Mouse (Mus musculus) common myeloid progenitor, adult 5-6 weeks (primary cell): Measurements from ENCODE around the gene Taar7a. TPM values are rescaled to one million over a fixed set of nuclear protein-coding genes. Genes with fewer than 3 reads are reported as not detected.

Experiments
- ATAC-seq: replicated peaks from 2 replicates; pipeline ENCODE4 v1.8.0; 2016; ENCODE audit warnings: low read depth, mild to moderate bottlenecking, moderate TSS enrichment, inconsistent platforms; ENCODE audit not compliant: poor library complexity, severe bottlenecking
- total RNA-seq: library from RNA; stranded (forward); fragments of 200-1000, 187-1606 nt; gene quantifications from 2 replicates; pipeline ENCODE4 v1.2.3, GENCODE M21; 2017

Gene Taar7a
- total RNA-seq, 1 experiment from 2014 or later, result not detected

GRCm38 (mm10) chr10:23949508-23950005 is 43.7 kb downstream of the Taar7a start, which contains the start of gene Taar3:
TSS of gene Taar3 (plus strand) at chr10:23949558.
- ATAC-seq, result no peak

GRCm38 (mm10) chr10:23948026-23948425 is 45.3 kb downstream of the Taar7a start:
- ATAC-seq, result no peak

- ATAC-seq, result no peak
These were observed 50.8 kb downstream of the Taar7a start for GRCm38 (mm10) chr10:23942465-23942864.

Other genes starting within 250 kb of the Taar7a start
- 1,923 and 1,998 TPM in 2 replicates for gene Rps12, start 206.2 kb downstream of the Taar7a start, total RNA-seq
- gene Slc18b1, start 196.5 kb downstream of the Taar7a start, total RNA-seq, result 0.44 and 0.64 TPM in 2 replicates
- not detected in 2 replicates for gene Vnn3, start 142.0 kb downstream of the Taar7a start, total RNA-seq
- gene Vnn1, start 98.8 kb downstream of the Taar7a start, total RNA-seq, result not detected in 2 replicates
- gene Taar1, start 73.1 kb downstream of the Taar7a start, total RNA-seq, result not detected in 2 replicates
- gene Taar2, start 54.9 kb downstream of the Taar7a start, total RNA-seq, result not detected in 2 replicates
- not detected in 2 replicates for gene Taar3, start 43.9 kb downstream of the Taar7a start, total RNA-seq
- not detected in 2 replicates for gene Taar4, start 33.0 kb downstream of the Taar7a start, total RNA-seq
- not detected in 2 replicates for gene Taar5, start 22.8 kb downstream of the Taar7a start, total RNA-seq
- not detected in 2 replicates for gene Taar6, start 7.8 kb downstream of the Taar7a start, total RNA-seq
- gene Taar7b, start 6.5 kb upstream of the Taar7a start, total RNA-seq, result not detected in 2 replicates
- not detected in 2 replicates for gene Taar7d, start 33.7 kb upstream of the Taar7a start, total RNA-seq
- not detected in 2 replicates for gene Taar7e, start 44.1 kb upstream of the Taar7a start, total RNA-seq
- not detected in 2 replicates for gene Taar7f, start 56.0 kb upstream of the Taar7a start, total RNA-seq
- gene Taar8a, start 83.0 kb upstream of the Taar7a start, total RNA-seq, result not detected in 2 replicates
- gene Taar8b, start 98.8 kb upstream of the Taar7a start, total RNA-seq, result not detected in 2 replicates
- not detected in 2 replicates for gene Taar8c, start 108.4 kb upstream of the Taar7a start, total RNA-seq
- not detected in 2 replicates for gene Taar9, start 116.1 kb upstream of the Taar7a start, total RNA-seq
- gene Stx7, start 155.8 kb upstream of the Taar7a start, total RNA-seq, result 38.6 and 44.5 TPM in 2 replicates
- gene Moxd1, start 230.0 kb upstream of the Taar7a start, total RNA-seq, result not detected in 2 replicates